Mouse (Mus musculus): ENCODE measurements around the gene Ubash3b. TPM values are rescaled to one million over a fixed set of nuclear protein-coding genes. Genes with fewer than 3 reads are reported as not detected.
A peak's percentile ranks its signal among the peaks of the same experiment; 100 is the strongest.

The Ubash3b gene
- polyA plus RNA-seq, 1 experiment = 1.6 TPM

DNA sequence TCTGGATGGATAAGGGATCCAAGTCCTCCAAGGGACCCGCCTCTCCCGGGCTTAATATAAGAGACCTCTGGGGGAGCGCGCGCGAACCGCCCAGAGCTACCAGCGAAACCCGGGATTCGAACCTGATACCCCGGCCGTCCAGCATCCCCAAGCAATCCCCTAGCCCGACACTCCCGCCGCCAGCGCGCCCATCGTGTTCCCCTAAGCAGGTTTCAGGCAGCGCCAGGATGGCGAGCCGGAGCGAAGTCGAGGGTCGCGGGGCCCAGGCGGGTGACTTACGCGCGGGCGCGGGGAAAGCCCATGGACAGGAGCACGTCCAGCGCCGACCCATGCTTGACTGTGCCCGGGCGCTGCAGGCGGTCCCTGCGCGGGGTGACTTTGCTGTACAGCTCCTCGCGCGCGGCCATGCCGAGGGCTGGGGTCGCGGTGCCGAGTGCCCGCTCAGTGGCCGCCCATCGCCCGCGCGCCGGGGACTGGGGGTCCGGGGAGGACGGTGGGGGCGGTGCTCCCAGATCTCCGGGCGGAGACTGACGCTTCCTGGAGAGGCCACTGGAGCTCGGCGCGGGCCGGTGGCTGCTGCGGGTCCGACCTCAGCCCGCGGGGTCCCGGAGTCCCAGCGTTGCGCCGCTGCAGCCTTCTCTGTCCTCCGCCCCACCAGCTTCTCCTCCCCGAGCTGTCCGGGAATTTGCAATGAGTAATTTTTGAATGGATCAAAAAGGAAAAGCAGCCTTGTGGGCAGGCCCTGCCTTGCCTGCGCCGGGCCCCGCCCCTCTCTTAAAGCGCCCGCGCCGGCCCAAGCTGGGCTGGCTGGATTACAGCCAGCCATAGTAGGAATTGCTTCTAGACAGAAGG lies 4.3 kb downstream of the Ubash3b start:
- TF ChIP-seq CTCF (IDR thresholded peaks at IDR 0.05; ENCODE audit: extremely low read depth, insufficient read length, insufficient replicate concordance, low read depth, low read length) = no peak
- TF ChIP-seq POLR2A (IDR thresholded peaks at IDR 0.05; ENCODE audit: low read depth, low read length) = peak; percentile 45; the same call in 1 of the 2 replicates
- H3K4me3 ChIP-seq (ENCODE audit: low read depth, low read length) = peak overlapping the region; percentile 95
- peaks cover 8% of the 10 kb centered on the region; the same call in 1 of the 2 replicates for H3K4me1 ChIP-seq (ENCODE audit: control insufficient read depth, insufficient read depth, insufficient read length, low read length)
- WGBS = under 1% methylated on average over 82 of the region's 82 CpGs
- no peaks in the 10 kb centered on the region for H3K27me3 ChIP-seq (ENCODE audit: control insufficient read depth, insufficient read depth, low read length)
- H3K36me3 ChIP-seq (ENCODE audit: control insufficient read depth, insufficient read depth, low read length) = no peaks in the 10 kb centered on the region
- no peak overlapping the region; the same call in 1 of the 2 replicates for H3K27ac ChIP-seq (ENCODE audit: insufficient read depth, low read depth, low read length)

DNA sequence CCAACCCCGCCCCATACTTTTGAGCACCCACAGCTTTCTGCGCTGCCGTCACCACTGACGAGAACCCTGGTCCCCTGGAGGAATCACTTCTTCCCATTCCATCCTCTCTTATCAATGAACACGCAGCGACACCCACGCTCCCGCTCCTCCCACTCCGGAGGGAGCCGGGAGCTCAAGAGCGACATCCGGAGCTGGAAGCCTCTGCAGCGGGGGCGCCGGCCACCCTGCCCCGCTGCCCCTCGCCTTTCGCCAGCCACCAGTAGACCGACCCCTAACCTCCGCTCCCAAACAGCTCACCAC lies 4.8 kb downstream of the Ubash3b start:
- Histone ChIP-seq H3K4me3 (ENCODE audit: low read depth, low read length) (peak overlapping the region; percentile 95), H3K36me3 (ENCODE audit: control insufficient read depth, insufficient read depth, low read length) (no peaks in the 10 kb centered on the region), H3K4me1 (ENCODE audit: control insufficient read depth, insufficient read depth, insufficient read length, low read length) (peaks cover 8% of the 10 kb centered on the region; the same call in 1 of the 2 replicates), H3K27ac (ENCODE audit: insufficient read depth, low read depth, low read length) (no peak overlapping the region), H3K27me3 (ENCODE audit: control insufficient read depth, insufficient read depth, low read length) (no peaks in the 10 kb centered on the region)
- WGBS = 1% methylated on average over 20 of the region's 20 CpGs
- TF ChIP-seq POLR2A (IDR thresholded peaks at IDR 0.05; ENCODE audit: low read depth, low read length) = no peak
- TF ChIP-seq CTCF (IDR thresholded peaks at IDR 0.05; ENCODE audit: extremely low read depth, insufficient read length, insufficient replicate concordance, low read depth, low read length) = no peak

DNA sequence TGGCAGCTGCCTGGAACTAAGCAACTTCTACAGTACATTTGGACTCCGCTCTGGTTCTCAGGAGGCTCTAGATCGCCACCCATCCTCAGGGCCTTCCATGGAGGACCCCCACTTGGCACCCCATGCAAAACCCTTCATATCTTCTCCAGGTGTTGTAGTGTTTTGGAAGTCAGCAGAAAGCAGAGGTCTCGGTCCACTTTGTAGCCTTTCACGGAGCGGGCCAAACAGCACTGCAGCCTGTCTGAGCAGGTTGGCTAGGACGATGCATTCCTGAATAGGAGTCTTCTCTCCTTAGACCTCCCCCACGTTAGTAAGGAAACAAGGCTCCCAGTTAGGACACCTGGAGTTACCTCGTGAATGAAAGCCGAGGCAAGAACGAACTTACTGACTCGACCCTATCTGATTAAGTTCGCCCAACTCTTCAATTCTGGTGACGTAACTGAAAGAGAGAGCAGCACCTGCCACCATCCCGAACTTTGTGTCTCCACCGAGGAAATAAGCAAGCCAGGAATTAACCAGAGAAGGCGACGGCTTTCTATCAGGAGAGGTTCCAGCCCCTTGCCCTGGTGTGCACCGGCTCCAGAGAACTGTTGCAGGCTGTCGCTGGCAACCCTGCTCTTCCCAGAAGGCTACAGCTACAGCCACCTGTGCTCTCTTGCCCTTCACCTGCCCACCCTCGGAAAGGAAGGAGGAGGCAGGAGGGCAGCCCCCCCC lies 5.3 kb downstream of the Ubash3b start:
- no peaks in the 10 kb centered on the region for H3K27me3 ChIP-seq (ENCODE audit: control insufficient read depth, insufficient read depth, low read length)
- H3K36me3 ChIP-seq (ENCODE audit: control insufficient read depth, insufficient read depth, low read length) = no peaks in the 10 kb centered on the region
- H3K27ac ChIP-seq (ENCODE audit: insufficient read depth, low read depth, low read length) = no peak overlapping the region
- peak overlapping the region; percentile 95 for H3K4me3 ChIP-seq (ENCODE audit: low read depth, low read length)
- H3K4me1 ChIP-seq (ENCODE audit: control insufficient read depth, insufficient read depth, insufficient read length, low read length) = peaks cover 7% of the 10 kb centered on the region; the same call in 1 of the 2 replicates
- TF ChIP-seq CTCF (IDR thresholded peaks at IDR 0.05; ENCODE audit: extremely low read depth, insufficient read length, insufficient replicate concordance, low read depth, low read length) (no peak), POLR2A (IDR thresholded peaks at IDR 0.05; ENCODE audit: low read depth, low read length) (no peak)
- WGBS = 33% methylated on average over 20 of the region's 20 CpGs

DNA sequence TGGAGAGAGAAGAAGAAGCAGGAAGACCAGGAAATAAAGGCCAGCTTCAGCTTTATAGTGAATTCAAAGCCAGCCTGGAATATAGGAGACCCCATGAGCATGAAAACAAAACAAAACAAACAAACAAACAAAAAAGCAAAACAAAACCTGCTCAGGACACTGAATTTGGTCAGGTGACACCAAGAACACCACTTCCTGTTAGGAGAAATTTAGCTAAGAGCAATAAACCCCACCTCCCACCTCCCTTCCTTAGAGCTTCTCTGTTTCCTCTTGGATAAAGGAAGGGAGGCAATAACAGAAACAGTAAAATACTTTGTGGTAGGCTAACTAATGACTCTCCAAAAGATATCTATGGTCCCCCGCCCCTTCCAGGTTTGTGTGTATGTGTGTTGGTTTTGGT lies 7.5 kb downstream of the Ubash3b start:
- WGBS = 77% methylated on average over 1 of the region's 1 CpGs
- TF ChIP-seq CTCF (IDR thresholded peaks at IDR 0.05; ENCODE audit: extremely low read depth, insufficient read length, insufficient replicate concordance, low read depth, low read length) = no peak
- TF ChIP-seq POLR2A (IDR thresholded peaks at IDR 0.05; ENCODE audit: low read depth, low read length) = no peak
- H3K4me3 ChIP-seq (ENCODE audit: low read depth, low read length) = no peak overlapping the region

DNA sequence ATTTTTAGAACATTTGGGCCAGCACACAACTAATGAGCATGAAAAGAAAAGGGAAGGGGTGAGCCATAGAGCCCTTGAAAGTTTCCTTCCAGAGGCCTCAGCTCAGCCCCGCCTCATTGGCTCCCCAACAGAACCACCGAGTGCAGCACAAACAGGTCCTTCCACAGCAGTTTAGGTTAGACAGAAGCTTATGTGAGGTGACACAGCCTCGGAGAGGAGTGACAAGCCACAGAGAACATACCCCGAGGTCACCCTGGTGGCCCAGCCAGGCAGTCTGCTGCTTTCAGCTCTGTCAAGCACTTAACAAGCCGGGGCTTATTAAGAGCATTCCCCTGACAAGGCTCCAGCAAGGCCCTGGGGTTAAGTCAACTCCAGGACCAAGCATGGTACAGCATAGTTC lies 8.4 kb downstream of the Ubash3b start:
- Histone ChIP-seq H3K4me3 (ENCODE audit: low read depth, low read length) (no peak overlapping the region), H3K36me3 (ENCODE audit: control insufficient read depth, insufficient read depth, low read length) (no peaks in the 10 kb centered on the region), H3K4me1 (ENCODE audit: control insufficient read depth, insufficient read depth, insufficient read length, low read length) (peaks cover 3% of the 10 kb centered on the region; the same call in 1 of the 2 replicates), H3K27me3 (ENCODE audit: control insufficient read depth, insufficient read depth, low read length) (no peaks in the 10 kb centered on the region), H3K27ac (ENCODE audit: insufficient read depth, low read depth, low read length) (peak overlapping the region; percentile 36)
- TF ChIP-seq POLR2A (IDR thresholded peaks at IDR 0.05; ENCODE audit: low read depth, low read length) = no peak
- TF ChIP-seq CTCF (IDR thresholded peaks at IDR 0.05; ENCODE audit: extremely low read depth, insufficient read length, insufficient replicate concordance, low read depth, low read length) = no peak
- WGBS = 53% methylated on average over 5 of the region's 5 CpGs

More for the DNA sequence above, 7.5 kb downstream of the Ubash3b start:
- no peaks in the 10 kb centered on the region for H3K27me3 ChIP-seq (ENCODE audit: control insufficient read depth, insufficient read depth, low read length)
- peaks cover 6% of the 10 kb centered on the region; the same call in 1 of the 2 replicates for H3K4me1 ChIP-seq (ENCODE audit: control insufficient read depth, insufficient read depth, insufficient read length, low read length)
- H3K27ac ChIP-seq (ENCODE audit: insufficient read depth, low read depth, low read length) = peak overlapping the region; percentile 16; the same call in 1 of the 2 replicates
- H3K36me3 ChIP-seq (ENCODE audit: control insufficient read depth, insufficient read depth, low read length) = no peaks in the 10 kb centered on the region

DNA sequence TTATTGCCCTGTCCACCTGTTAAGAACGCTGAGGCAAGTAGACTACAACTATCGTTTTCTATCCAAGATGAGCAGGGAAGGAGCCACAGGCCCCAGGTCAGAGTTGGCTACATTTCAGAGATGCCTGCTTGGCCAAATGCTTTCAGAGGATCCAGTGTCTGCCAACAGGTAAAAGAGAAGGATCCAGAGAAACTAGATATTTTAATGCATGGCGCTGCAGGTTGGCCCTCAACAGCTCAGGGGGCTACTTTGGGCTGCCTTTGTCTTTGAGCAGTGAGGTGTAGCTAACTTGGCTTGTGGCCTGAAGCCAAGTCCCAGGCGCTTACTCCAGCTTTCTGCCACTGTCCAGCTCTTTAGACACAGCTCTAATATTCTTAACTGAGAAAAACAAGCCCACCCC lies 10.0 kb downstream of the Ubash3b start:
- Histone ChIP-seq H3K4me3 (ENCODE audit: low read depth, low read length) (no peak overlapping the region), H3K4me1 (ENCODE audit: control insufficient read depth, insufficient read depth, insufficient read length, low read length) (no peaks in the 10 kb centered on the region; the same call in 1 of the 2 replicates), H3K36me3 (ENCODE audit: control insufficient read depth, insufficient read depth, low read length) (no peaks in the 10 kb centered on the region), H3K27me3 (ENCODE audit: control insufficient read depth, insufficient read depth, low read length) (no peaks in the 10 kb centered on the region), H3K27ac (ENCODE audit: insufficient read depth, low read depth, low read length) (no peak overlapping the region)
- no peak for TF ChIP-seq POLR2A (IDR thresholded peaks at IDR 0.05; ENCODE audit: low read depth, low read length)
- 83% methylated on average over 4 of the region's 4 CpGs for WGBS

DNA sequence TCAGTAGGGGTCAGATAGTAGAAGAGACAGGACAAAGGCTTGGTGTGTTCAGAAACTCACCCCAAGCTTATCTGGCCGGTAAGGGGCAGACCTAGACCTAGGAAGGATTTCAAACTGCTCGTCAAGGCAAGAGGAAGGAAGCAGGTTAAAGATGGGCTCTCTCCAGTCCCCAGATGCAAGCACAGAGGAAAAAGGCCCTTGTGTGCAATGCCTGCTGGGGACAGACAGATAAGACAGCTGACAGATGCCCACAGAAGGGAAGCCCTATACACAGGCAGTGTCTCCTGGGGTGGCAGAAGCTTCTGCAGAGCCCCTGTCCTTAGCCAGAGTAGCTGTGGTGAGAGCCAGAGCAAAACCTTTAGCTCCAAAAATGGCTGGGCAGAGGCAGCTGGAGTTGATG lies 11.6 kb downstream of the Ubash3b start:
- H3K27ac ChIP-seq (ENCODE audit: insufficient read depth, low read depth, low read length) = no peak overlapping the region
- H3K36me3 ChIP-seq (ENCODE audit: control insufficient read depth, insufficient read depth, low read length) = no peaks in the 10 kb centered on the region
- 45% methylated on average over 2 of the region's 2 CpGs for WGBS
- H3K27me3 ChIP-seq (ENCODE audit: control insufficient read depth, insufficient read depth, low read length) = no peaks in the 10 kb centered on the region
- no peaks in the 10 kb centered on the region; the same call in 1 of the 2 replicates for H3K4me1 ChIP-seq (ENCODE audit: control insufficient read depth, insufficient read depth, insufficient read length, low read length)
- TF ChIP-seq POLR2A (IDR thresholded peaks at IDR 0.05; ENCODE audit: low read depth, low read length) (no peak), CTCF (IDR thresholded peaks at IDR 0.05; ENCODE audit: extremely low read depth, insufficient read length, insufficient replicate concordance, low read depth, low read length) (no peak)
- no peak overlapping the region for H3K4me3 ChIP-seq (ENCODE audit: low read depth, low read length)
